ENCODE assay signal across 9 mouse cellular contexts in genomic region chr10:43517836-43518235, GRCm38 (mm10). TPM values are rescaled to one million over a fixed set of nuclear protein-coding genes. Genes with fewer than 3 reads are reported as not detected.
DNase-seq lines count a peak whose midpoint lies in the region; ATAC-seq and TF ChIP-seq lines count a peak whose summit lies in the region.
"Had no signal": no experiment of that assay in that cellular context is flagged by ENCODE, and none has a peak within 500 bp of the region (broad histone marks: within the 10 kb centered on the region; RNA-seq: fewer than 3 reads in every experiment).

No protein-coding gene starts in this region.

- no peak overlapping the region for H3K4me2 ChIP-seq in hindbrain, embryonic 16.5 days (ENCODE audit: low read length)
- no peak overlapping the region for H3K4me2 ChIP-seq in hindbrain, embryonic 12.5 days (replicated peaks)
- H3K4me2 ChIP-seq in heart, postnatal 0 days (ENCODE audit: low read depth, low read length) = no peak overlapping the region
- no peak overlapping the region for H3K4me2 ChIP-seq in kidney, postnatal 0 days (ENCODE audit: low read length)
- H3K4me2 ChIP-seq: midbrain, embryonic 12.5 days had no signal

- H3K9ac ChIP-seq in hindbrain, embryonic 16.5 days (ENCODE audit: low read depth, low read length) = no peak overlapping the region
- no peak overlapping the region for H3K9ac ChIP-seq in hindbrain, embryonic 12.5 days
- no peak overlapping the region for H3K9ac ChIP-seq in heart, postnatal 0 days (replicated peaks; ENCODE audit: low read depth, low read length)
- no peak overlapping the region for H3K9ac ChIP-seq in kidney, postnatal 0 days (ENCODE audit: low read depth, low read length)
- H3K9ac ChIP-seq: midbrain, embryonic 12.5 days had no signal

- no peaks in the 10 kb centered on the region for H3K4me1 ChIP-seq in hindbrain, embryonic 16.5 days (ENCODE audit: control insufficient read depth, insufficient read depth, low read depth, low read length)
- no peaks in the 10 kb centered on the region for H3K4me1 ChIP-seq in hindbrain, embryonic 12.5 days
- peaks cover 13% of the 10 kb centered on the region; the same call in 1 of the 2 replicates for H3K4me1 ChIP-seq in heart, postnatal 0 days (ENCODE audit: control insufficient read depth, insufficient read depth)
- H3K4me1 ChIP-seq in kidney, postnatal 0 days (replicated peaks; ENCODE audit: insufficient read depth, low read length) = peaks cover 7% of the 10 kb centered on the region
- H3K4me1 ChIP-seq: midbrain, embryonic 12.5 days had no signal

- DNase-seq in heart, postnatal 0 days (ENCODE audit: low spot score) = peak; percentile 63
- no peak for DNase-seq in kidney, postnatal 0 days (ENCODE audit: low spot score)
- peak; percentile 12 for DNase-seq in ovary, adult 18-20 months (ENCODE audit: low spot score)
- DNase-seq in frontal cortex, postnatal 36 days (ENCODE audit: low spot score in 2 of 2) = no peak
- no peak for DNase-seq in left cerebral cortex, adult 9 months (ENCODE audit: low spot score in 2 of 2)

- TF ChIP-seq CTCF in heart, postnatal 0 days (IDR thresholded peaks at IDR 0.05; ENCODE audit: low read depth) = no peak
- TF ChIP-seq CTCF in kidney, postnatal 0 days (IDR thresholded peaks at IDR 0.05; ENCODE audit: low read depth) = no peak

- no peaks in the 10 kb centered on the region for H3K27me3 ChIP-seq in hindbrain, embryonic 16.5 days (replicated peaks; ENCODE audit: control insufficient read depth, insufficient read depth, low read length)
- H3K27me3 ChIP-seq in hindbrain, embryonic 12.5 days = no peaks in the 10 kb centered on the region
- no peaks in the 10 kb centered on the region for H3K27me3 ChIP-seq in heart, postnatal 0 days (ENCODE audit: control insufficient read depth, insufficient read depth, low read length)
- H3K27me3 ChIP-seq in kidney, postnatal 0 days (ENCODE audit: insufficient read depth, low read length) = no peaks in the 10 kb centered on the region
- H3K27me3 ChIP-seq: midbrain, embryonic 12.5 days had no signal

- no peak for TF ChIP-seq EP300 in heart, postnatal 0 days (IDR thresholded peaks at IDR 0.05; ENCODE audit: low read depth)

- H3K4me3 ChIP-seq in hindbrain, embryonic 16.5 days (ENCODE audit: low read length) = no peak overlapping the region
- H3K4me3 ChIP-seq in hindbrain, embryonic 12.5 days = no peak overlapping the region
- H3K4me3 ChIP-seq in heart, postnatal 0 days (ENCODE audit: low read depth, low read length) = no peak overlapping the region
- no peak overlapping the region for H3K4me3 ChIP-seq in kidney, postnatal 0 days (replicated peaks; ENCODE audit: low read depth, low read length)
- H3K4me3 ChIP-seq: midbrain, embryonic 12.5 days had no signal

- 51% methylated on average over 4 of the region's 4 CpGs for WGBS in hindbrain, embryonic 16.5 days
- 71% methylated on average over 4 of the region's 4 CpGs for WGBS in hindbrain, embryonic 12.5 days
- WGBS in heart, postnatal 0 days = 15% methylated on average over 4 of the region's 4 CpGs
- 44% methylated on average over 4 of the region's 4 CpGs for WGBS in kidney, postnatal 0 days

- H3K36me3 ChIP-seq in hindbrain, embryonic 16.5 days (ENCODE audit: control insufficient read depth, insufficient read depth, low read length) = peaks cover 7% of the 10 kb centered on the region
- peaks cover 20% of the 10 kb centered on the region for H3K36me3 ChIP-seq in hindbrain, embryonic 12.5 days
- 0 out of 2 replicates have a peak, but pooled peaks cover 5% of the 10 kb centered on the region for H3K36me3 ChIP-seq in heart, postnatal 0 days (replicated peaks; ENCODE audit: control insufficient read depth, insufficient read depth, low read length)
- H3K36me3 ChIP-seq in kidney, postnatal 0 days (ENCODE audit: insufficient read depth, low read length) = no peaks in the 10 kb centered on the region; the same call in 1 of the 2 replicates

- no peak overlapping the region for H3K27ac ChIP-seq in hindbrain, embryonic 16.5 days (ENCODE audit: low read depth, low read length)
- H3K27ac ChIP-seq in hindbrain, embryonic 12.5 days = no peak overlapping the region
- H3K27ac ChIP-seq in heart, postnatal 0 days (ENCODE audit: low read depth) = peak overlapping the region; percentile 62
- H3K27ac ChIP-seq in kidney, postnatal 0 days = peak overlapping the region; percentile 60
- H3K27ac ChIP-seq: midbrain, embryonic 12.5 days had no signal

- 0 out of 2 replicates have a peak, but pooled peaks have one; percentile 24 for ATAC-seq in hindbrain, embryonic 16.5 days
- no peak for ATAC-seq in hindbrain, embryonic 12.5 days (ENCODE audit: low FRiP score)
- ATAC-seq in heart, postnatal 0 days (ENCODE audit: insufficient read depth, low read depth) = peak; percentile 73
- ATAC-seq in kidney, postnatal 0 days (replicated peaks; ENCODE audit: low FRiP score, low read depth) = no peak
- ATAC-seq in cerebellum, adult (ENCODE audit: insufficient number of reproducible peaks, low FRiP score, low TSS enrichment) = no peak

- no peaks in the 10 kb centered on the region for H3K9me3 ChIP-seq in hindbrain, embryonic 16.5 days (ENCODE audit: control insufficient read depth, low read length)
- H3K9me3 ChIP-seq in hindbrain, embryonic 12.5 days (replicated peaks) = no peaks in the 10 kb centered on the region
- H3K9me3 ChIP-seq in heart, postnatal 0 days (replicated peaks; ENCODE audit: control insufficient read depth, low read length) = no peaks in the 10 kb centered on the region
- no peaks in the 10 kb centered on the region for H3K9me3 ChIP-seq in kidney, postnatal 0 days (replicated peaks; ENCODE audit: low read length)
- H3K9me3 ChIP-seq: midbrain, embryonic 12.5 days had no signal

RNA-seq across cellular contexts. Expression of gene Gm9803, which starts 6.0 kb away (rescaled TPM):
- 15.2 and 49.0 TPM in 2 replicates for polyA plus RNA-seq in hindbrain, embryonic 16.5 days (2015; fragmentation: Nextera tagmentation; extraction: Ambion mirVana)
- polyA plus RNA-seq in hindbrain, embryonic 12.5 days (2016; fragmentation: Nextera tagmentation; extraction: Ambion mirVana) = 10.1 and 22.2 TPM in 2 replicates
- 5.1 and 6.6 TPM in 2 replicates for total RNA-seq in heart, postnatal 0 days (2014; rRNA removed; ENCODE audit: low replicate concordance)
- 23.4 and 26.9 TPM in 2 replicates for polyA plus RNA-seq in heart, postnatal 0 days (2015; fragmentation: Nextera tagmentation; extraction: Ambion mirVana)
- polyA plus RNA-seq in kidney, postnatal 0 days (2015; fragmentation: Nextera tagmentation; extraction: Ambion mirVana) = 11.8 and 17.4 TPM in 2 replicates

RNA-seq across cellular contexts. Expression of gene 1700021F05Rik, which starts 23.0 kb away (rescaled TPM):
- polyA plus RNA-seq in hindbrain, embryonic 16.5 days (2015; fragmentation: Nextera tagmentation; extraction: Ambion mirVana) = 64.8 and 74.9 TPM in 2 replicates
- 53.7 and 65.4 TPM in 2 replicates for polyA plus RNA-seq in hindbrain, embryonic 12.5 days (2016; fragmentation: Nextera tagmentation; extraction: Ambion mirVana)
- total RNA-seq in heart, postnatal 0 days (2014; rRNA removed; ENCODE audit: low replicate concordance) = 30.7 and 43.0 TPM in 2 replicates
- 129 and 133 TPM in 2 replicates for polyA plus RNA-seq in heart, postnatal 0 days (2015; fragmentation: Nextera tagmentation; extraction: Ambion mirVana)
- 84.7 and 85.1 TPM in 2 replicates for polyA plus RNA-seq in kidney, postnatal 0 days (2015; fragmentation: Nextera tagmentation; extraction: Ambion mirVana)

RNA-seq across cellular contexts. Expression of gene Bend3, which starts 39.2 kb away (rescaled TPM):
- 1.6 and 3.3 TPM in 2 replicates for polyA plus RNA-seq in hindbrain, embryonic 16.5 days (2015; fragmentation: Nextera tagmentation; extraction: Ambion mirVana)
- polyA plus RNA-seq in hindbrain, embryonic 12.5 days (2016; fragmentation: Nextera tagmentation; extraction: Ambion mirVana) = 6.7 and 7.3 TPM in 2 replicates
- total RNA-seq in heart, postnatal 0 days (2014; rRNA removed; ENCODE audit: low replicate concordance) = 9.6 and 12.6 TPM in 2 replicates
- polyA plus RNA-seq in heart, postnatal 0 days (2015; fragmentation: Nextera tagmentation; extraction: Ambion mirVana) = 1.1 and 1.2 TPM in 2 replicates
- 2.8 TPM in 2 replicates for polyA plus RNA-seq in kidney, postnatal 0 days (2015; fragmentation: Nextera tagmentation; extraction: Ambion mirVana)

Comparison
In these comparisons a context has a peak if more than half of its experiments do, and no peak if none do; other contexts are left out.
1. ATAC-seq: peak in hindbrain, embryonic 16.5 days (single experiment) and heart, postnatal 0 days (single experiment); none in hindbrain, embryonic 12.5 days (single experiment), kidney, postnatal 0 days (single experiment) and cerebellum, adult (single experiment).
2. H3K27ac ChIP-seq: peak in heart, postnatal 0 days (single experiment) and kidney, postnatal 0 days (single experiment); none in hindbrain, embryonic 16.5 days (single experiment) and hindbrain, embryonic 12.5 days (single experiment).
3. DNase-seq: peak in heart, postnatal 0 days (single experiment) and ovary, adult 18-20 months (single experiment); none in kidney, postnatal 0 days (single experiment), frontal cortex, postnatal 36 days (0 of 2) and left cerebral cortex, adult 9 months (0 of 2).